Mouse (Mus musculus): ENCODE data around the gene Tac2. TPM values are rescaled to one million over a fixed set of nuclear protein-coding genes. Genes with fewer than 3 reads are reported as not detected.

Gene Tac2
- not detected in 3 replicates for total RNA-seq (2017)

- no peak for ATAC-seq (replicated peaks; ENCODE audit: insufficient number of reproducible peaks, low FRiP score, low TSS enrichment, poor library complexity, severe bottlenecking)
Observed at GRCm38 (mm10) chr10:127724178-127724577, at the start of gene Tac2. TSS of gene Tac2 (plus strand) at chr10:127724478.

GRCm38 (mm10) chr10:127674794-127675522 is 49.3 kb upstream of the Tac2 start:
- ATAC-seq (replicated peaks; ENCODE audit: insufficient number of reproducible peaks, low FRiP score, low TSS enrichment, poor library complexity, severe bottlenecking) = peak; percentile 87

GRCm38 (mm10) chr10:127675859-127676398 is 48.3 kb upstream of the Tac2 start:
- no peak for ATAC-seq (replicated peaks; ENCODE audit: insufficient number of reproducible peaks, low FRiP score, low TSS enrichment, poor library complexity, severe bottlenecking)

GRCm38 (mm10) chr10:127676691-127677548 is 47.4 kb upstream of the Tac2 start:
- peak; percentile 83 for ATAC-seq (replicated peaks; ENCODE audit: insufficient number of reproducible peaks, low FRiP score, low TSS enrichment, poor library complexity, severe bottlenecking)

- no peak for ATAC-seq (replicated peaks; ENCODE audit: insufficient number of reproducible peaks, low FRiP score, low TSS enrichment, poor library complexity, severe bottlenecking)
Observed at GRCm38 (mm10) chr10:127677591-127678336, 46.5 kb upstream of the Tac2 start.

GRCm38 (mm10) chr10:127679208-127679607 is 45.1 kb upstream of the Tac2 start:
- no peak for ATAC-seq (replicated peaks; ENCODE audit: insufficient number of reproducible peaks, low FRiP score, low TSS enrichment, poor library complexity, severe bottlenecking)

GRCm38 (mm10) chr10:127679881-127680280 is 44.4 kb upstream of the Tac2 start:
- no peak for ATAC-seq (replicated peaks; ENCODE audit: insufficient number of reproducible peaks, low FRiP score, low TSS enrichment, poor library complexity, severe bottlenecking)

- ATAC-seq (replicated peaks; ENCODE audit: insufficient number of reproducible peaks, low FRiP score, low TSS enrichment, poor library complexity, severe bottlenecking) = no peak
Observed at GRCm38 (mm10) chr10:127682886-127683285, 41.4 kb upstream of the Tac2 start.

GRCm38 (mm10) chr10:127691053-127691452 is 33.2 kb upstream of the Tac2 start:
- ATAC-seq (replicated peaks; ENCODE audit: insufficient number of reproducible peaks, low FRiP score, low TSS enrichment, poor library complexity, severe bottlenecking) = no peak

GRCm38 (mm10) chr10:127694636-127695035 is 29.6 kb upstream of the Tac2 start:
- 0 out of 2 replicates have a peak, but pooled peaks have one; percentile 64 for ATAC-seq (replicated peaks; ENCODE audit: insufficient number of reproducible peaks, low FRiP score, low TSS enrichment, poor library complexity, severe bottlenecking)

GRCm38 (mm10) chr10:127695775-127696174 is 28.5 kb upstream of the Tac2 start:
- ATAC-seq (replicated peaks; ENCODE audit: insufficient number of reproducible peaks, low FRiP score, low TSS enrichment, poor library complexity, severe bottlenecking) = no peak

- no peak for ATAC-seq (replicated peaks; ENCODE audit: insufficient number of reproducible peaks, low FRiP score, low TSS enrichment, poor library complexity, severe bottlenecking)
Observed at GRCm38 (mm10) chr10:127698966-127699365, 25.3 kb upstream of the Tac2 start.

GRCm38 (mm10) chr10:127703299-127703698 is 21.0 kb upstream of the Tac2 start:
- ATAC-seq (replicated peaks; ENCODE audit: insufficient number of reproducible peaks, low FRiP score, low TSS enrichment, poor library complexity, severe bottlenecking) = no peak

- ATAC-seq (replicated peaks; ENCODE audit: insufficient number of reproducible peaks, low FRiP score, low TSS enrichment, poor library complexity, severe bottlenecking) = no peak
Observed at GRCm38 (mm10) chr10:127704293-127704692, 20.0 kb upstream of the Tac2 start.

GRCm38 (mm10) chr10:127704766-127705220 is 19.5 kb upstream of the Tac2 start, which contains the start of gene Myo1a:
TSS of gene Myo1a (plus strand) at chr10:127705170.
- ATAC-seq (replicated peaks; ENCODE audit: insufficient number of reproducible peaks, low FRiP score, low TSS enrichment, poor library complexity, severe bottlenecking) = no peak

GRCm38 (mm10) chr10:127705783-127706182 is 18.5 kb upstream of the Tac2 start:
- ATAC-seq (replicated peaks; ENCODE audit: insufficient number of reproducible peaks, low FRiP score, low TSS enrichment, poor library complexity, severe bottlenecking) = no peak

GRCm38 (mm10) chr10:127707721-127708120 is 16.6 kb upstream of the Tac2 start:
- ATAC-seq (replicated peaks; ENCODE audit: insufficient number of reproducible peaks, low FRiP score, low TSS enrichment, poor library complexity, severe bottlenecking) = no peak

GRCm38 (mm10) chr10:127708850-127709370 is 15.4 kb upstream of the Tac2 start:
- no peak for ATAC-seq (replicated peaks; ENCODE audit: insufficient number of reproducible peaks, low FRiP score, low TSS enrichment, poor library complexity, severe bottlenecking)

All from monocyte, adult 5-6 weeks (primary cell).